Mouse (Mus musculus): ENCODE measurements around the gene Gpm6a. TPM values are rescaled to one million over a fixed set of nuclear protein-coding genes. Genes with fewer than 3 reads are reported as not detected.

The Gpm6a gene
- 1,000 to 10,000 TPM; 1,023 to 1,079 TPM for total RNA-seq (2021)

- DNase-seq, result peak; percentile 60 to 61
Observed at GRCm38 (mm10) chr8:54954741-54955455, at the start of gene Gpm6a. TSS of gene Gpm6a (plus strand) at chr8:54954843.

GRCm38 (mm10) chr8:54912891-54913290, 41.8 kb upstream of the Gpm6a start:
- DNase-seq, result no peak

- DNase-seq, result no peak
Observed at GRCm38 (mm10) chr8:54917710-54918109, 36.9 kb upstream of the Gpm6a start.

- DNase-seq, result no peak
Observed at GRCm38 (mm10) chr8:54922160-54922855, 32.3 kb upstream of the Gpm6a start.

GRCm38 (mm10) chr8:54924936-54925335, 29.7 kb upstream of the Gpm6a start:
- no peak for DNase-seq

- DNase-seq, result no peak
Observed at GRCm38 (mm10) chr8:54932306-54932705, 22.3 kb upstream of the Gpm6a start.

GRCm38 (mm10) chr8:54953351-54953750, 1.3 kb upstream of the Gpm6a start:
- no peak for DNase-seq

- DNase-seq, result peak in 1 of 2 experiments; percentile 32
Observed at GRCm38 (mm10) chr8:54954030-54954429, 613 bp upstream of the Gpm6a start.

GRCm38 (mm10) chr8:54955456-54955800, 785 bp downstream of the Gpm6a start:
- no peak for DNase-seq

GRCm38 (mm10) chr8:54955935-54956573, 1.4 kb downstream of the Gpm6a start:
- DNase-seq, result no peak

- no peak for DNase-seq
Observed at GRCm38 (mm10) chr8:54956787-54957186, 2.1 kb downstream of the Gpm6a start.

- no peak for DNase-seq
Observed at GRCm38 (mm10) chr8:54957506-54957905, 2.9 kb downstream of the Gpm6a start.

GRCm38 (mm10) chr8:54961571-54961970, 6.9 kb downstream of the Gpm6a start:
- DNase-seq, result no peak

GRCm38 (mm10) chr8:54975020-54975419, 20.4 kb downstream of the Gpm6a start:
- DNase-seq, result no peak

GRCm38 (mm10) chr8:54975506-54975905, 20.9 kb downstream of the Gpm6a start:
- DNase-seq, result no peak

- DNase-seq, result no peak
Observed at GRCm38 (mm10) chr8:54975927-54976326, 21.3 kb downstream of the Gpm6a start.

GRCm38 (mm10) chr8:54976663-54977062, 22.0 kb downstream of the Gpm6a start:
- DNase-seq, result no peak

- no peak for DNase-seq
Observed at GRCm38 (mm10) chr8:54986791-54987190, 32.1 kb downstream of the Gpm6a start.

- DNase-seq, result no peak
Observed at GRCm38 (mm10) chr8:54989093-54989492, 34.5 kb downstream of the Gpm6a start.

- no peak for DNase-seq
Observed at GRCm38 (mm10) chr8:54991840-54992609, 37.4 kb downstream of the Gpm6a start.

- DNase-seq, result no peak
Observed at GRCm38 (mm10) chr8:54995662-54996061, 41.0 kb downstream of the Gpm6a start.

GRCm38 (mm10) chr8:55002398-55002797, 47.8 kb downstream of the Gpm6a start:
- no peak for DNase-seq

- no peak for DNase-seq
Observed at GRCm38 (mm10) chr8:55002946-55003345, 48.3 kb downstream of the Gpm6a start.
